Mouse (Mus musculus): ENCODE data around the gene Cdkl5. TPM values are rescaled to one million over a fixed set of nuclear protein-coding genes. Genes with fewer than 3 reads are reported as not detected.
"Not testable (repeated sequence)": the region's sequence is repeated elsewhere in the genome, so short reads cannot be mapped to it uniquely, and the experiment has no call there.

The Cdkl5 gene
- total RNA-seq, 2 experiments from 2014 or later: 152 to 159 TPM

DNA sequence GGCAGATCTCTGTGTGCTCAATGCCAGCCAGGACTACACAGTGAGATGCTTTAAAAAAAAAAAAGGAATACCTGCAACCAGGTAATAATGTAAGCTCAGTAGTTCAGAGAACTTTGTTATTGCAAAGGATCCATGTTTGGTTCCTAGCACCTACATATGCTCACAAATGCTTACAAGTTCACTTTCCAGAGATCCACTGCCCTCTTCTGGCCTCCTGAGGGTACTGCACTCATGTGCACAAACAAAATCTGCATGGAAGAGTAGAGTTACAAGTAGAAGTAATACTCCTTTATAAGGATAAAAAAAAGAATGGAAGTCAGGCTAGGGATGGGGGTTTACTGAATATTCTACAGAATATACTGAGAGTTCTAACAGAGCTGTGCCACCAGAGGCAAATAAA lies 63.8 kb downstream of the Cdkl5 start:
- no peak for DNase-seq (ENCODE audit: low spot score in 2 of 2)
- intact Hi-C loops (cut with DNase I): no loop called here

DNA sequence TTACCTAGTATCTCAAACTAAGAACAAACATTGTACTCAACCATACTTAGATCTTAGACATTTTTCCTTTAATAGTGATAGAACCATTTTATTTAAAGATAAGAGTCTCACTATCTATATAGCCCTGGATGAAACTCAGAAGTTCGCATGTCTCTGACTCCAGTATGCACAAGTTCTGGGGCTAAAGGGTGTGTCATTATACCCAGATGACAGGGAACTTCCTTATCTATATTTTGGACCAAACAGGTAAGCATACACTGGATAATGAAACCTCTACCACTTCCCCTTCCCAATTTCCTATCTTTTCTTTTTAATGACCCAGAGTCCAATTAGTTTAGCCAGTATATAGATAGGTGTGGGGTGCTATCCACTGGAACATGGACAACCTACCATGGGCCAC lies 65.6 kb downstream of the Cdkl5 start:
- intact Hi-C loops (cut with DNase I): no loop called here
- DNase-seq (ENCODE audit: low spot score in 2 of 2): no peak

DNA sequence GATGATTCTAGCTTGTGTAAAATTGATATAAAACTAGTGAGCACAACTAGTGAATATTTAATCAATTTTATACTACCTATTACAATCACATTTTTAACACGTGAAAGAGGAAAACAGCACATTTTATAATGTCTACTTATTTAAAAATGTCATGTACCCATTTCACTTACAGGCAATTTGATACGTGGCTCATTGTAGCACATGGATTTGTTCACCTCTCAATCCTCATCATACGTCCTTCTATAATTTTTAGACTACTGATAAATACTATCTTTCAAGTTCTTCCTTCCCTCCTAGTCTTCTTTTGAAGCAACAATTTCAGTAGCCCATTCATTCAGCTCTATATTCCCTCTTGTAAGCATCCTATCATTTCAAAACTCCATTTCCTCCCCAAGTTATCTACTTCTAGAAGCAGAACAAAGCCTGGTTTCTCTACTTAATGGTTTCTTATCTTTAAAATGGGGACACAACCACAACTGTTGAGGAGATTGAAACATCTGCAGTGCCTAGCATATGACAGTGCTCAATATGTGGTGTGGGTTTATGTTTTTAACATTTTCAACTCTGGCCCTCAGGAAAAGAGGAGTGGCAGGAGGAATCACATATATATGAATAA lies 75.4 kb downstream of the Cdkl5 start:
- intact Hi-C loops (cut with DNase I): no loop called here
- no peak for DNase-seq (ENCODE audit: low spot score in 2 of 2)

DNA sequence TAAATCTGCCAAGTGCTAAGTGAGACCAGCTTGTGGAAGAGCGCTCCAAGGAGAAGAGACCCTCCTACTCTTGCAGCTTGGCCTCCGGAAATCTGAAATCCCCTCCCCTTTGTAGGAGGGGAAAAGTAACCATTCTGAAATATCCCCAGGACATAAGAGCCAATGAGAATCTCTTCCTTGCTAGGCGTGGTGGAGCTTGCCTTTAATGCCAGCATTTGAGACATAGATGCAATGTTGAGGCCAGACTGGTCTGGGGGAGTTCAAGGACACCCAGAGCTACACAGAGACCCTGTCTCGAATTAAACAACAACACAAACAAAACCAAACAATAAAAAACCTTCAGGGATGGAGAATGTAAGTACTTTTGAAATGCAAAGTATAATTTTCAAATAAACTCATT lies 87.6 kb downstream of the Cdkl5 start, which contains the start of gene Gja6:
TSS of gene Gja6 (minus strand) at position 101 of the 400 bp plus-strand sequence.
- no peak for DNase-seq (ENCODE audit: low spot score in 2 of 2)
- intact Hi-C loops (cut with DNase I): loop anchor here (5.0 kb wide), 1 partner anchor 85 kb away; the partner anchor contains the start of gene Cdkl5

DNA sequence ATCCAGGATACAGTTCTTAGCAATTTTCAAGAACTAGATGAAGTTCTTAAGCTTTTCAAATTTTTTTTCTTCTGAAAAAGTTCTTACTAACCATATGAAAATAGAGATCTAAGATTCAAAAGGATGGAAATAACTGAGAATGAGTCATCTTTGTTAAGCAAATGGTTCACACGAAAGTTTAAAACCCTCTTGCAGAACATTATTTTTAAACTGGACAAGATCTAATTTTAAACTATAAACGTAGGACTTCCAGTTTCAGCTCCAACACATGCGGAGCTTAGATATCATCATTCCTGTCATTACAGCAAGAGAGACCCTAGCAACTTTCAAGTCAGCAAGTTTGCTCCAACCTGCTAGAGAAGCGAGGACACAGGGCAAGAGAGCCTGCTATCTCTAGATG lies 88.0 kb downstream of the Cdkl5 start:
- intact Hi-C loops (cut with DNase I): loop anchor here (5.0 kb wide), 1 partner anchor 86 kb away; the partner anchor contains the start of gene Cdkl5
- no peak for DNase-seq (ENCODE audit: low spot score in 2 of 2)

DNA sequence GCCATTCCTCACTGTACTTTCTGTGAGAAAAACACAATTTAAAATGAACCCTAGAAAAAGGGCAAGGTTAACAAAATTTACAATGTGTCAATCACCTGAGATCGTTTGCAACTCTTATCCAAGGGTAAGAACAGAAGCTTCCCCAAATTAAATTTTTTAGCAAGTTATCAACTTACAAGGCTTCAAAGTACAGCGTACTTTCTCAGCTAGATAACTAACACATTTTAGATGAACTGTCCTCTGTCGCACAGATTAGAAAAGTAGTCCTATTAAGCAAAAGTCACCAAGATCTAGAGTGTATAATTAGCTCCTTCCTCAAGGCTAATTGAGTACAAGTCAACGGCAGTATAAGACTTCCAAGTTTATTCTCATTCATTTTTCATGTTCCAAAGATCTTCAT lies 88.6 kb downstream of the Cdkl5 start:
- intact Hi-C loops (cut with DNase I): loop anchor here (5.0 kb wide), 1 partner anchor 86 kb away; the partner anchor contains the start of gene Cdkl5
- no peak for DNase-seq (ENCODE audit: low spot score in 2 of 2)

DNA sequence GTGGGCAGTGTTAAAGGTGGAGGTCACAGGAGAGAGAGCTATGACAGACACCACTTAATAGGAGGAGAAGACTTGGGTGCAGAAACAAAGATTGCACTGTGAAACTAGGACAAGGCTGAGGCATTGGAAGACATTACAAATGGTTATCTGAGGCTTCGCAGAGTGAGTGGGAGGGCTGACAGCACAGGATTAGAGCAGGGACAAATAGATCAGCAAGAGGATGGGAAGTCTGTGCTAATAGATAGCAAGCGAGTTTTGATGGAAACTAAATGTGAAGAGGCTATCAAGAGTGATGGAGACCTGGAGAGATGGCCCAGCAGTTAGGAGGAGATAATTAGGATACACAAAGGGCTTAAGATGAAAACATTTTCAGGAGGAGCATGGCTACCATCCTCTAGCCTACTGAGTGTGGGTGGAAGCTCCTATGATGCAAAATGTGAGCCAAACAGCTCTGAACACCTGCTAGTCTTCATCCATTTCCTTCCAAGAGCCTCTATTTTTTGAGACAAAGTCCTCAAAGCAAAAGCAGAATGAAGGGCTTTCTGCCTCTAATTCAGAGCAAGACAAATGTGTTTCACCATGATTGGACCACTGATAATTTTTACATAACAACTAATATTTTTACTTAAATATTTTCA lies 89.3 kb downstream of the Cdkl5 start:
- DNase-seq (ENCODE audit: low spot score in 2 of 2): no peak
- intact Hi-C loops (cut with DNase I): loop anchor here (5.0 kb wide), 1 partner anchor 87 kb away; the partner anchor contains the start of gene Cdkl5

DNA sequence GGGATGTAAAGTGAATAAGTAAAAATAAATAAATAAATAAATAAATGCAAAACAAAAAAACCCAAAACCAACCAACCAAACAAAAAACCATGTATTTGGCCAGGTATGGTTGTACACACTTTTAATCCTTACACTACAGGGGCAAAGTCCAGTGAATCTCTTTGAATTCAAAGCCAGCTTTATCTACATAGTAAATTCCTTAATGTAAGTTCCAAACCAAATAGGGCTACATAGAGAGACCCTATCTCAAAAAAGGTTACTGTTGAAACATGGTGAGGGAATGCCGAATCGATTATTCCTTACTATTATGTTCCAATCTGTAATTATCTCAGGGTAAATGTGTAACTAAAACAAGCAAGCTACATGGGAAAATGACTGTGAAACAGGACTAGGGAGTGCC lies 93.4 kb downstream of the Cdkl5 start:
- no peak for DNase-seq (ENCODE audit: low spot score in 2 of 2)
- intact Hi-C loops (cut with DNase I): no loop called here

DNA sequence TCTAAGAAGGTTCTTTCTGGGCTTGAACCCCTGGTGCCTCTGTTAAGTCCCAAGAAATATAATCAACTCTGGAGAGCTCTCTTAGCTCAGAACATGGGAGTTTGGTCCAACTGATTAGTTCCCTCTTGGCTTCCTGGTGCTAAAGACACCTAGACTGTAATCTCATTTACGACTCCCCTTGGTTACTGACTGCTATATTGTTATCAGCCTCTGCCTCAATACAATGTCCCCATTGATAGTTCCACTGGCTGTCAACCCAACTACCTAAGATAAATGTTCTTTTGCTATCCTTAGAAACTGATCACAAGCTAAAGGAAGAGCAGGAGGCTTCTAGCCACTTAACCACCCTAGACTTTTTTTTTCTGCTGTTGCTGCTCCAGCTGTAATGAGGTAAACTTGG lies 102.4 kb downstream of the Cdkl5 start:
- no peak for DNase-seq (ENCODE audit: low spot score in 2 of 2)

DNA sequence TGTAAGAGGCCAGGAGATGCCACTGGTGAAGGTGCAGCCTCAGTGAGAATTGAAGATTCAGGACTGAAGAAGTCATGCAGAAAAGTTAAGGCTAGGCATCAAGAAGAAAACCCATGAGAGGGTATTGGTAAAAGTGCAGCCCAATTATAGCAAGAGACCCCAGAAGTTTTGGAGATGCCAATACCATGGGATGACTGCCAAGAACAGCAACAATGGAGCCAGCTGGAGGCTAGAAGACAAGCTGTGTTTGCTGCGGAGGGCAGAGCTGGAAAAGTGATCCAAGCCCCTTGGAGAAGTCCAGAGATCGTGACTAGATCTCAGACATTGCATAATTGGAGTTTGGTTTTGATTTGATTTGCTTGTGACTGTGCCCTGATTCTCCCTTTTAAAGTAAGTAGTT lies 108.2 kb downstream of the Cdkl5 start:
- DNase-seq (ENCODE audit: low spot score in 2 of 2): no peak
- intact Hi-C loops (cut with DNase I): no loop called here

More for the DNA sequence above, 102.4 kb downstream of the Cdkl5 start:
- intact Hi-C loops (cut with DNase I): no loop called here

DNA sequence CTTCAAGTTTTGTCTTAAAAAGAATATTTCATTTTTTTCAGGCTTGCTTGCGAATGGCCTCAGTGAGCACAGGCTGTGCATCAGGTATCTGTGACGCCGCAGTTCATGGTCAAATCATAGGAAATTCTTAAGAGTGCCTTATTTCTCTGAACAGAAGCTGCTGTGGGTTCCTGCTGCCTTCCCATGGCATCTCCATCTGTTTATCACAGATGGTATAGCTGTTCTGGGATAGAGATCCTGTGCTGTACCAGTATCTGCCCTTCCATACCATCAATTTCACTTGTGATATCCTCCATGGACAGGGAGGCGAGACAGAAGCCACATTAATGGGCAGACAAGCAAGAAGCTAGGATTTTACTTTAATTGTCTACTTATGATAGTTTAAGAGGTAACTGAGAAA lies 127.9 kb downstream of the Cdkl5 start:
- DNase-seq (ENCODE audit: low spot score in 2 of 2): no peak
- intact Hi-C loops (cut with DNase I): no loop called here

DNA sequence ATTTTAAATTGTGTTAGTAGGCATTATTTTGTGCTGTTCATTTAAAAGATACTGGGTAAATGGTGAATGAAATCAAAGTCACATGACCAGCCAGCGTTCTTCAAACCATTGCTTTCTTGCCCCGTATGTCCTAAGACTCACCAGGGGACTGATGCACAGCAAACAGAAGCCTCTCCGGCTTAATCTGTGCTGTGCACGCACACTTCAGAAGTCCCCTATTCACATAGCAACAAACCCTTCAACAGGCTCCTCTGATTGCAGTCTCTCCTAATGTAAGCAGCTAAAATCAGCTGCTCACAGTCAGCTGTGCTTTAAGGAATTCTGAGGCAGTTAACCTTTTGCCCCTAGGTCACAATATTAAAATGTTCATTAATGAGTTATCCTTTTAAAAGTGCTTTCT lies 129.5 kb downstream of the Cdkl5 start:
- no peak for DNase-seq (ENCODE audit: low spot score in 2 of 2)
- intact Hi-C loops (cut with DNase I): no loop called here

DNA sequence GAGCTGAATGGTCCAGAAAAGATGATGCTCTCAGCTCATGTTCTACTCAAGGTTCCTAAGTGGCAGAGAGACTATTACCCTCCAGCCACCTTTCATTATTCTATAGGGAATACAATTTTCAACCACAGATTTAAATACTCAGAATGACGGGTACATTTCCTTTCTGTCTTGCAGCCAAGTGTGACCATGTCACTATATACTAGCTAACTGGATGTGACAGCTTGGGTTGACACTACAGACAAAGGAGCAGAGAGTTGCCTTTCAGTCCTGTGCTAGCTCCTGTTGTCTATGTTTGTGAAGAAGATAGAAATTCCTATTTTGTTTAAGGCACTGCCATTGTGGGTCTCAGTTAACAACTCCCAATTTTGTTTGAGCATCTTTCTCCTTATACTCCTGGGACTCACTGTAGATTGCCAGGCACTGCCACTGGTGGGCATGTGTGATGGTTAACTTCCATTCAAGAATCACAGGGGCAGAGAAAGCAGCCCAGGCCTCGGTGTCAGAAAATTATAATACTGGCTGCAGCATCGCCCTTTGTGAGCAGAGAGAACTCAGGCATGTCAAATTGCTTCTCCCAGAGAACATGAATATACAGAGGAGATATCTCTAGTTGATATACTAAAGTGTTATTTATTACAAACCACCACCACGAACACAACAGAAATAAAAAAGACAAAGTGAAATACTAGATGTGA lies 130.7 kb downstream of the Cdkl5 start:
- intact Hi-C loops (cut with DNase I): no loop called here
- DNase-seq (ENCODE audit: low spot score in 2 of 2): no peak

DNA sequence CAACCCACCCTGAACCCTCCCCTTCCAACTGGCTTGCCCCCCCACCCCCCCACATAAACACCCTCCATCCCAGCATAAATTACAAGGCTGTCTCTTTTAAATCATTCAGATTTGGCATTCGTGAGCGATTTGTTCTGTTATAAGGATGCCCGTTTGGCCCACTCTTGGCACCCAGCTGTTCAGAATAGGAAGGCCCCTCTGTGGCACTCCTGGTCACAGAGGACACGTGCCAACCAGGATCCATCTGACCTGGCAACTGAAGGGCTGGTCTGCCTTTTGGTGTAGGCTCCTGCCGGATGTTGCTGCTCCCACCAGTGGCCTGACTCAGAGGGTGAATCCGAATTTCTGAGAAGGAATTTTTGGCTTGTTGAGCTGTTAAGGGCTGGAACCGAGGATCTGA lies 186.3 kb downstream of the Cdkl5 start:
- no peak for DNase-seq (ENCODE audit: low spot score in 2 of 2)
- intact Hi-C loops (cut with DNase I): no loop called here

DNA sequence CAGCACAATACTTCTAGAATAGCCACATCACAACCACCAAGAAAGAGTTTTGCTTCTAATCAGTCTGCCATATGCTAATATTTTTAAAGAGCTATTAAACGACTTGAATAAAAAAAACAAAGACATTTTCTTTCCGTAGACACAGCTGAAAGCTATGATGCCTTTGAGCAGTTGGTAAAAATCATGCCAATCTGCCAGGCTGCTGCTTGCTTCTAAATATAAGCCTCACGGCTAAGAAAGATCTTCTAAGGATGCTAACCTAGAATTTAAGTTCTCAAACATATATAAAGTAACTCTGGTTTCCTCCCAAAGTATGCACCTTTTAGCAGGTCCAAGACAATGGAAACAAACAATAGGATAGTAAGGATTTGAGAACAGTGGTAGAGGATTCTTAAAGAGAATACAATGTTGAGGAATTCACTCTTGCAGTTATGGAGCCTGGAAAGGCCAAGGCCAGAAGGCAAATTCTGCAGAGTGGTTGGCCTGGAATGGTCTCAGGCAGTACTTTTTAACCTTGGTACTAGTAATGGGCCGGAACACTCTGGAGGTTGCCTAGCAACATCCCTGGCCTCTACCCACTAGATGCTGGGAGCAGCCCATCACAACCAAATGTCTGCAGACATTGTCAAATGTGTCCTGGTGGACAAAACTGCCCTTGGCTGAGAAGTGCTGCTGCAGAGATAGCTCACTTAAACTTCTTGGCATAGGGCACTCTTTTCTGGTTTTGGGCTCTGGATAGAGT lies 189.9 kb downstream of the Cdkl5 start:
- DNase-seq (ENCODE audit: low spot score in 2 of 2): no peak
- intact Hi-C loops (cut with DNase I): no loop called here

DNA sequence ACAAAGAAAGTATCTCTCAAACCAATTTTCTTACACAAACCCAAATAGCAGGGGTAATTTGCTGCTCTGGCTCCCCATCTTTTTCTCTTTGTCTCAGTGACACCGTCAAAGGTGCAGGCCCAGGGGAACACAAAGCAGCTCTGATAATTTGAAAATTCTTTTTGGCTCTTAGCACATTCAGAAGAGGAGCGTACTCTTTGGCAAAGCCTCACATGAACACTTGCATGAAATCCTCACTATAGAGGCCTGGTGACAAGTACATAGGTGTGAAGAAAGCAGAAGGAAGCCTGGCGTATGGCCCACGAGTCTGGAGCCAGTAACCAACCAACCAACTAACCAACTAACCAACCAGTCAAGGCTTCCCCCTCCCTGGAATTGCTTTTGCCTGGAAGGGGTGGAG lies 199.6 kb downstream of the Cdkl5 start:
- DNase-seq (ENCODE audit: low spot score in 2 of 2): no peak
- intact Hi-C loops (cut with DNase I): no loop called here

DNA sequence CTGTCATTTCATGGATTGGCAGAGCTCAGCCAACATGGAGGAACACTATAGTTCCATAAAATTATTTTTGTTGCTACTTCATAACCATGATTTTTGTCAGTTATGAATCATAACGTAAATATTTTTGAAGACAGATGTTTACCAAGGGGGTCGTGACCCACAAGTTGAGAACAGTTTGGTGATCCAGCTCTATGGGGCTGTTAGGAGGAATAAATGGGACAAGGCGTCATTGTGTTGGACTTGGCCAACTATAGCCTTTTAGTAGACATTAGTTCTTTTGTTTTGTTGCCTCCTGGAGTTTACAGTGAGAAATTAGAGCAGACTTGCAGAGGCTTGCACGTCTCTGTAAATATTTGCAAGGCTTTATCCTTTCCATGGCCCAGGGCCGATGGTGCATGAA lies 212.2 kb downstream of the Cdkl5 start:
- intact Hi-C loops (cut with DNase I): no loop called here
- DNase-seq (ENCODE audit: low spot score in 2 of 2): no peak

DNA sequence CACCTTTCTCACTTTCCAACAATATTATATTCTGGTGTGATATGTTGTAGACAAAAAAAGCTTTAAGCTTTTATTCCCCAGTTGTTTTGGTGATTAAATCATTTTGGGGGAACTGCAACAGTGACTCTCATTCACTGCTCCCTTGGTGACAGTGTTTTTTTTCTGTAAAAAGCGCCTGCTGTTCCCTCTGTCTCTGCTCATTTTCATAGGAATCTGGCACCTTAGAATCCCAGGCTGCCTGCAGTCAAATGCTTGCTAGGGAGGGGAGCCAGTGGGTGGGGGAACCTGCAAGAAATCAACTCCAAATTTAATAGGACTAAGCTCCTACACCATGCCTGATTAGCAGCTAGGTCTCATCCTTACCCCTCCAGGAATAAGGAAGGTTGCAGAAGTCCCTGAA lies 221.5 kb downstream of the Cdkl5 start:
- intact Hi-C loops (cut with DNase I): loop anchor here (5.0 kb wide), 1 partner anchor 171 kb away; no protein-coding TSS in a partner anchor
- DNase-seq (ENCODE audit: low spot score in 2 of 2): peak; percentile 11 to 23

DNA sequence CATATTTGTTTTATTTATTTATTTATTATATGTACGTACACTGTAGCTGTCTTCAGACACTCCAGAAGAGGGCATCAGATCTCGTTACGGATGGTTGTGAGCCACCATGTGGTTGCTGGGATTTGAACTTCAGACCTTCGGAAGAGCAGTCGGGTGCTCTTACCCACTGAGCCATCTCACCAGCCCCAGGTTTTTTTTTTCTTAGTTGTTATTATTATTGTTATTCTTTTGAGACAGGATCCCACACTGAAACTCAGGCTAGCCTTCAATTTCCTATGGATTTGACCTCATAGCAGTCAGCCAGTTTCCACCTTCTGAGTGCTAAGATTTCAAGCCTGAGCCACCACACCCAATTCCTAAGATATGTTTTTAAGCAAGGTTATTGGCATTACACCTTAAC lies 224.9 kb downstream of the Cdkl5 start:
- DNase-seq (ENCODE audit: low spot score in 2 of 2): not testable (repeated sequence)
- intact Hi-C loops (cut with DNase I): loop anchor here (5.0 kb wide), 2 partner anchors 167 to 223 kb away; partner anchors contain the start of gene Cdkl5

DNA sequence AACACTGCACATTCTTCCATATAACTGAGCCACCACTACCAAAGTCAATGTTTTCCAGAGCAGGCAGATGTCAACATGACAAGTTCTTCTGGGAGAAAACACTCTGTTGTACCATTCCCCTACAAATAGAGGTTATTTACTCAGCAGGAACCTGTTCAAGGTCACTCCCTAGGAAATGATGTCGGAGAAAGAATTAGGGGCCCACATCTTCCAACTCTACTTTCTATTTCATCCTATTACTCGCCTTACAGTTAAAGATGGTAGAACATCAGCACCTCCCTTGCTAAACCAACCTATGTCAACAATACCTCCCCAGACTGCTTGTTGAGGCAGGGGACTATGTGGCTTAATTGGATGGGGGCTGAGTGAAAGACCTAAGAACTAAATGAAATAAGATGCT lies 226.8 kb downstream of the Cdkl5 start, which contains the start of gene Rs1:
TSS of gene Rs1 (plus strand) at position 301 of the 400 bp plus-strand sequence.
- no peak for DNase-seq (ENCODE audit: low spot score in 2 of 2)
- intact Hi-C loops (cut with DNase I): loop anchor here (5.0 kb wide), 1 partner anchor 225 kb away; the partner anchor contains the start of gene Cdkl5
